Mouse (Mus musculus): ENCODE data around the gene Fam178b.
"Not testable (repeated sequence)": the region's sequence is repeated elsewhere in the genome, so short reads cannot be mapped to it uniquely, and the experiment has no call there.

Fam178b gene

GRCm38 (mm10) chr1:36546888-36547471 is 136.0 kb downstream of the Fam178b start, which contains the start of gene Ankrd39:
Gene Ankrd39 (minus strand): TSS chr1:36547445.
- DNase-seq (ENCODE audit: low spot score in 2 of 2) = peak; percentile 96 to 98

DNA sequence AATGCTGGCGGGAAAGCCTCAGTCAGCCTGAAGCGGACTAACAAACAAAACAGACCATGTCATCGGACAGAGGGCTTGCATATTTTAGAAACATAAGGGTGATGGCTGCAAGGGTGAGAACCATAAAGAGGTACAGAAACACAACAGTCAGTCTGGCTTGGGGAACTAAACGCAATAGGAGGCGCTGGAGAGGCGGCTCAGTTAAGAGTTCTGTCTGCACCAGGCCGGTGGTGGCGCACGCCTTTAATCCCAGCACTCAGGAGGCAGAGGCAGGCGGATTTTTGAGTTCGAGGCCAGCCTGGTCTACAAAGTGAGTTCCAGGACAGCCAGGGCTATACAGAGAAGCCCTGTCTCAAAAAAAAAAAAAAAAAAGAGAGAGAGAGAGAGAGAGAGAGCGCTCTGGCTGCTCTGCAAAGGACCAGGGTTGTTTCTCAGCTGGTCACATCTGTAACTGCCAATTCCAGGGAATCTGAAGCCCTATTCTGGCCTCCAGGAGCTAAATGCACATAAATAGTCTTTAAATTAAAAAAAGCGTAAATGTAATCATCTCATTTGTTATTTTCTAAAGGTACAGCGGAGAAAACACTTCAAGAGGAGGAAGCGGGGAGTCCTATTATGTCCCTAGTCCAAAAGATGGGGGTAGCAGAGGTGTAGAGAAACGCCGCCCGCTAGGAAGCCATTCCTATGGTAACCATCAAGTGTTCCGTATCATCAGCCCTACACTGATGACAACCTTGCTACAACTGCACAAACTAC is 137.0 kb downstream of the Fam178b start:
- DNase-seq (ENCODE audit: low spot score in 2 of 2) = no peak

- no peak for DNase-seq (ENCODE audit: low spot score in 2 of 2)
These were observed 137.6 kb downstream of the Fam178b start for GRCm38 (mm10) chr1:36545382-36545781.

GRCm38 (mm10) chr1:36542925-36543324 is 140.1 kb downstream of the Fam178b start:
- no peak for DNase-seq (ENCODE audit: low spot score in 2 of 2)

GRCm38 (mm10) chr1:36541844-36542243 is 141.1 kb downstream of the Fam178b start:
- no peak for DNase-seq (ENCODE audit: low spot score in 2 of 2)

DNA sequence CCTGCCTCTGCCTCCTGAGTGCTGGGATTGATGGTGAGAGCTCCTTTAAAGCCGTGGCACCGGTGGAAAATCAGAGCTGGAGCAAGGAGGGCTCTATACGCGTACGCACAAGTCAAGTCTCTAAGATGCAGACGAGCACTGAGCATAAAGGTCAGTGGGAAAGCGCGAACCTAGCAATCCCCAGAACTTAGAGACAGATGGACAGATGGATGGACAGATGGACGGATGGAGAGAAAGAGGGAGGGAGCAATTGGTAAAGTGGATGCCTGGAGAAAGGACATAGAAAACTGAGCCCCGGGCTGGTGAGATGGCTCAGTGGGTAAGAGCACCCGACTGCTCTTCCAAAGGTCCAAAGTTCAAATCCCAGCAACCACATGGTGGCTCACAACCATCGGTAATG is 142.2 kb downstream of the Fam178b start:
- DNase-seq (ENCODE audit: low spot score in 2 of 2) = no peak

DNA sequence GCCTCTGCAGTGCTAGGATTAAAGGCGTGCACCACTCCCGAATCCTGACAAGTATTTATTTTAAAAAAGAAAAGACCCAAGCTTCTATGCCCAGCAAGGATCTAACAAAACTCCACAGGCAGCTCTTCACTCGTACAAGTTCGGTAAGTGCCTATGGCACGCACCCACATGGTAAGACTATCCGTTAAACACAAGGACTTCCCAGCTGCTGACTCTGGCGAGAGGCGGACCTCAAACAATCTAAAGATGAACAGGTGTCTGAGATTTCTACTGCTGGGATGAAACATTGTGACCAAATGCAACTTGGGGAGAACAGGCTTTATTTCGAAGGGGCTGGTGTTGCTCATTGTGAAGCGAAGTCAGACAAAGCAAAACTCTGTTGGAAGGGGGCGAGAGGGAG is 142.9 kb downstream of the Fam178b start:
- DNase-seq (ENCODE audit: low spot score in 2 of 2) = no peak

DNA sequence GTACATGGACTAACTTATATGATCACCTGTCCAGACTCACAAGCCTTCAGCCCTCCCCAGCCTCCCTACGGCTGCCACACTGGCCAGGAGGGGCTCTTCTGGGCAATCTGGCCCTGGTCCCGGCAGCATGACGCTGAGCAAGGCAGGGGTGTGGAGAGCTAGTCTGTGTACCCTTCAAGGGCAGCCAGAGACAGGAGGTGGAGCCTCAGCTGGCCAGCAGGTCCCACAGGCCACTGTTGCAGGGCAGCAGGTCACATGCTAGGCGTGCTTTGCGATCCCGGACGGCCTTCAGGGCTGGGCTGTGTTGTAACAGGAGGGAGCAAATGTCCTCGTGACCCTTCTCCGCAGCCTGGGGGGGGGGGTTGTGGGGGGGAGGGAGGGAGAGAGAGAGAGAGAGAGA is 143.8 kb downstream of the Fam178b start, which contains the start of gene Gm42417:
Gene Gm42417, minus strand, starts transcription at position 244 of the 400 bp plus-strand sequence.
- no peak for DNase-seq (ENCODE audit: low spot score in 2 of 2)

GRCm38 (mm10) chr1:36538727-36539126 is 144.3 kb downstream of the Fam178b start:
- DNase-seq (ENCODE audit: low spot score in 2 of 2) = no peak

DNA sequence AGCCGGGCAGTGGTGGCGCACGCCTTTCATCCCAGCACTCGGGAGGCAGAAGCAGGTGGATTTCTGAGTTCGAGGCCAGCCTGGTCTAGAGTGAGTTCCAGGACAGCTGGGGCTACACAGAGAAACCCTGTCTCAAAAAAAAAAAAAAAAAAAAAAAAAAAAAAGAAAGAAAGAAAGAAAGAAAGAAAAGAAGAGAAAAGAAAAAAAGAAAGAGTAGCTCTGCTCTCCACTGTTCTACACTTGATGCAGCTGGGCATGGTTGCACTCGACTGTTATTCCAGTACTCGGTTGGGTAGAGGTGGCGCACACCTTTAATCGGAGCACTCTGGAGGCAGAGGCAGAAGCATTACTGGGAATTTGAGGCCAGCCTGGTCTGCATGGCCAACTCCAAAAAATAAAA is 146.2 kb downstream of the Fam178b start, which contains the start of gene Ankrd23:
Gene Ankrd23, minus strand, starts transcription at position 101 of the 400 bp plus-strand sequence.
- DNase-seq (ENCODE audit: low spot score in 2 of 2) = not testable (repeated sequence)

DNA sequence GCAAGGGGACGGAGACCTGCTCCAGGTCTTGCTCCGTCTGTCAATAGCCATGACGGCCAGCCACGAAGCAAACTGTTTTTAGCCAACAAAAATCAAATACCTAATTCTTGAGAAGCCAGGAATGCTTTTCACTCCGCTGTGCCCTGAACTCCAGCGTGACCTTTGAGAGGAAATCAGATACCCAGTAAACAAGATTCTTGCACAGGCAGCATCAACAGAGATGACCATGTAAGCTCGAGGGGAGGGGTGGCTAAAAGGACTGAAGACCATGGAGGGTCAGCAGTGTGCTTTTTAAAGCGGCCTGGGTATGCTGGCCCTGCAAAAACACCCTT is 146.6 kb downstream of the Fam178b start:
- DNase-seq (ENCODE audit: low spot score in 2 of 2) = no peak

DNA sequence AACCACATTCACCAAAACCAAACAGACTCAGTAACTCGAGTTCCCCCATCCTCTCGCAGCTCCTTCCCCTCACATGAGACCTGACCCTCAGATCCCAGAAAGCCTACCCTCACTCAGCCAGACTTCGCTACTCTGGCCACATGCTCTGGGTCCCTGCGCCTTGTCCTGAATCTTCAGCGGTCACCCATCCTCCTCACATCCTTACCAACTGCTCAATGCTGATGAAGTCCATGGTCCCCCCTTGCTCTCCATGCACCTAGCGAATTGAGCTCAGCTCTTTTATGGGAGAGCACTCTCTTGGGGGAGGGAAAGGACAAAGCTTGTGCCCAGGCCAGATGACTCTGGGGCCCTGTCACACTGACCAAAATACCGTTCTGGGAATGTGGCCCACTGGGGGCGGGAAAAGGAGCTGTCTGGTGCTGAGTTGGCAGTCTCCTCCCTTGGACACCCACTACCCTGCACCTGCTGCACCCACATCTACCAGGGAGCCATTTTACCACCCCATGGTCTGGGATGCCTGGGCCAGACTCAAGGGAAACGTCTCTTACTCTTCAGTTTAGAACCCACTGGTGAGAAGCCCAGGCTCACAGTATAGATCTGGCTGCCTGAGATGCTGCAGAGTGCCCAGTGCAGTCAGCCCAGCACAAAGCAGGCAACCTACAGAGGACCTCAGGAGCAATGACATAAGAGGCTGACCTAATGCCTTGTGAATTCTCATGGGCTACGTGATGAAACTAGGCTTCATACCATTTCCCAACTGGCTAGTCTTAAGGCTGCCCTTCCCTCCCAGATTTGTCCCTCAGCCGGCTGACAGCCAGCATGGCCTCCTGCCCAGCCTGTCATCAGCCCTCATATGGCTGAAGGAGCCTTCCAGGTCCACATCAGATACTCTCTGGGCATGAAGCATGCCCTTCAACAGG is 147.2 kb downstream of the Fam178b start:
- DNase-seq (ENCODE audit: low spot score in 2 of 2) = no peak

DNA sequence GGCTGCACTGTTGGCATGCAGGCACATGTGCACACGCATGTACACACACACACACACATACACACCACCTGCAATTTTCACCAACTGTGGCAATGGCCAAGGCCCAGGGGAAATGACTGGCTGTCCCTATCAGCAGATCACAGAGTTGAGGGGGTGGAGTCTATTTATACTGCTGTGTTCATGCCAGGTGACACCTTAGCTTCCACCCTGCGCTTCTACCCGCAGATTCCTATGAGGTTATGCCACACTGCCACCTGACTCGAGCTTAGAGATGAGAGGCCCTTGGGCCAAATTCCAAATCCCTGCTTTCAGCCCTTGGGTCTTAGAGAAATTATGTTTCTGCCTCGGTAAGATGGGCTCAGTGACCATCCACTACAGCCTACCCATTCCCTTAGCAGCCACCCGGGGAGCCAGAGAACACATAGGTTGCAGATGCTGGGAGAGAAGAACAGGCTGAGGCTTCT is 148.4 kb downstream of the Fam178b start:
- DNase-seq (ENCODE audit: low spot score in 2 of 2) = no peak

DNA sequence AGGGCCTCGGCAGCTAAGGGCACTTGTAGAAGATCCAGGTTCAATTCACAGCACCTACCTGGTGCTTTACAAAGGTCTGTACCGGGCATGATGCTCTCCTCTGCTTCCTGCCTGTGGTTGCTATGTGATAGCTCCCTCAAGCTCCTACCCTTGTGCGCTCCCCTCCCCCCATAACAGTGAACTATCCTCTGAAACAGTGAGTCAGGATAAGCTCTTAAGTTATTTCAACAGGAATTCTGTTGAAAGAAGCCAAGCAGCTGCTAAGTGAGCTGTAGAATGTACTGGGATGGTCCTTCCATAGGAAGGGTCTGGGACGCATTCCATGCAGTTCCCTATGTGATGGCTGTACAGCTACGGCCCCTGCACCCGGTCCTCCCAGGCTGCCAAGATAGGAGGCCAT is 149.4 kb downstream of the Fam178b start:
- DNase-seq (ENCODE audit: low spot score in 2 of 2) = no peak

GRCm38 (mm10) chr1:36531461-36531860 is 151.5 kb downstream of the Fam178b start:
- DNase-seq (ENCODE audit: low spot score in 2 of 2) = no peak

DNA sequence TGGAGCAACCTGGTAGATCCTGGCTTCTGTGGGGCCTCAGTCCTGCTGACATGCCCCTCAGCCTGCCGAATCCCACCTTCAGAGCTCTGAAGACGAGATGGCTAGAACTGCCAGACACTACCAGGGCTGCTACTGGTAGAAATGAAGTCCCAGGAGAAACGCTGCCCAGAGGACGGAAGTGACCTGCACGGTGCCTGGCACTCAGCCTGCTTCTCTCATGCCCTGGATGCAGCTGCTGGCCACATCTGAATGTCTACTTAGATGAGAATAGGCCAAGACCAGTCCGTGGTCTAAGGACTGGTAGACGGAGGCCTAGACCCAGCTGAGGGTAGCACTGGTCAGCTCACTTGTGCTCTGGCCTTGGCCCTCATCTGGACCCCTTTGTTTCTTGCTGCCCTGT is 152.0 kb downstream of the Fam178b start:
- no peak for DNase-seq (ENCODE audit: low spot score in 2 of 2)

GRCm38 (mm10) chr1:36530485-36530884 is 152.5 kb downstream of the Fam178b start:
- no peak for DNase-seq (ENCODE audit: low spot score in 2 of 2)

- no peak for DNase-seq (ENCODE audit: low spot score in 2 of 2)
These were observed 153.1 kb downstream of the Fam178b start for GRCm38 (mm10) chr1:36529875-36530274.

GRCm38 (mm10) chr1:36529274-36529673 is 153.7 kb downstream of the Fam178b start:
- no peak for DNase-seq (ENCODE audit: low spot score in 2 of 2)

DNA sequence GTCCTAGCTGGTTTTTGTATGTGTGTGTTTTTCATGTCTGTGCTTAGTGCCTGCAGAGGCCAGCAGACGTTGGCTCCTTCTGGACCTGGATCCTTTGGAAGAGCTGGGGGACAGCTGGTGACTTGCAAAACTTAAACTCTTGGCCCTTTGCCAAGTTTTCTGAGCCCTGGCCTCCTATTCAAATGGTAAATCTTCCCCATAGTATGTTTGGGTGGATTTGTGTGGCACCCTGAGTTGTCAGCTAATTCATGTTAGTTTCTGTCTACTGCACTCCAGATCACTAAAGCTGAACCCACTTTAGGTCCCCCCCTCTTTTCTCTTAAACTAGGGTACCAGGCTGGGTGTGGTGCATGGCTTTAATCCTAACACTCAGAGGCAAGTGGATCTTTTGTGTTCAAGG is 154.6 kb downstream of the Fam178b start:
- DNase-seq (ENCODE audit: low spot score in 2 of 2) = no peak

- DNase-seq (ENCODE audit: low spot score in 2 of 2) = no peak
These were observed 156.1 kb downstream of the Fam178b start for GRCm38 (mm10) chr1:36526903-36527302.

DNA sequence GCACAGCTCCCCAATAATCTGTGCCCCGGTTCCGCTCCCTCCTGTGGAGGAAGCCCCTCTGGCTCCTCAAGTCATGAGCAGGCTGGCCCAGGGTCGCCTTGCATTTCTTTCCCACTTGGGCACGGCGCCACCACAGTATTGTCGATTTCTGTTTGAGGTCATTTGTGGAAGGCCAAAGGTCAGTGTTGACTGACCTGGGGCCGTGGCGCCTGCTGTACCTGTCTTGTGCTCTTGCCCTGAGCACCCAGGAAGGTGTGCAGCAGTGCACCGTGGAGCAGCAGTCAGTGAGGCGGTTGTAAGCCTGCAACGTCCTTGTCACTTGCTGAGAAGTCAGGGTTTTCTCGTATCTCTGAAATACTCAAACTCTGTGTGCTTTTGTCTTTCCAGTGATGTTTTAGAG is 157.2 kb downstream of the Fam178b start:
- DNase-seq (ENCODE audit: low spot score in 2 of 2) = no peak

Measured in frontal cortex, postnatal 36 days (tissue).